Mouse (Mus musculus): ENCODE results near the gene Acer2.
A peak's percentile ranks its signal among the peaks of the same experiment; 100 is the strongest.

The Acer2 gene

DNA sequence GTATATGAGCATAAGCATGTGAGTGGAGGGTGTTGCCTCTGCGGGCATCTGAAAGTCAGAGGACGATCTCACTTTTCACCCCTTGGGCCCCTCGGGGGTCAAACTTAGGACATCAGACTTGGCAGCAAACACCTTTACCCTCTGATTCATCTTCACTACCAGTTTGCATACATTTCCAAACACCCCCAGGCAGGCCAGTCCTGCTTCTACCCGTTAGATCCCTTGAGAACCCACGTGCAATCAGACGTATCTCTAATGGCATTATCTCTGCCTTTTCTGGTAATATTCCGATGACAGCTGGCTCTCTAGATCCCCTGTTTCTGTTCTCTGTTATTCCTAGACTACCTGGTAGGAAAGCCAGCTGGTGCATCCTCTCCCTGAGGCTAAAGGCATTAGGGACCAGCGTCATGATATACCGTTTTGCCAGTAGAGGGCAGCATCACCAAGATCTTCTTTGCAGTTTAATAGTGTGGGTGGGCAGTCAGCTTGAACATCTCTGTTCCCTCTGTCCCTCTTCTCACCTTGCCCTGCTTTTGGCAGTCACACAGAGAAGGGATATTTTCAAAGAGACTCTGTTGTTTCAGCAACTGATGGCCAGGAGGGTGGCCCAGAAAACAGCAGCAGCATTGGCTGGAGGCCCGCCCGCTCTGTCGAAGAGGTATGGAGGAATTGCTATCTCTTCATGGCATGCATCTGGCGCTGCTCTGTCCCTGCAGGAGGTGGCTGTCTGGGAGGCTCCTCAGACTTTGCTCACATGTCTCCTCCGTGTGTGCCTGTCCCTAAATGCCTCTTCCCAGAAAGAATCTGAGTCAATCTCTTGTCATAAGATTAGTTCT lies 83.6 kb downstream of the Acer2 start:
- peak; percentile 72 to 79 for DNase-seq

DNA sequence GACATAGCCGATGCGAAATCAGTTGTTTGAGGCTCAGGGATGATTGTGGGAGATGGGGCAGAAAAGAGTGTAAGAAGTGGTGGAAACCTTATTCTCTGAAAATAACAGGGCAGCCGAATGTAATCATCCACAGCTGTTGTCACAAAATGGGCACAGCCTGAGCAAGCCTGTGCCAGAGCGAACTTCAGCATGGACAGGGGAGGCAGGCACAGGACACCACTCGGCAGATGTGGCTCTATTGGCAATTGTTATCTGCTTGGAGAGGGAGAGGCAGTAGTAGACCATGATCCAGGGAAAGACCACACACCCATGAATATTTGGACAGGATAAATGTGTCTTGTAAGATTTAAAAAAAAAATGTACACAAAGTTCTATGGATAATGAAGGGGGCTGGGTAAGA lies 103.1 kb downstream of the Acer2 start:
- DNase-seq = no peak

All from cerebellum, postnatal 25 days (tissue).